Mouse (Mus musculus): Measurements from ENCODE around the gene Gm1123. TPM values are rescaled to one million over a fixed set of nuclear protein-coding genes. Genes with fewer than 3 reads are reported as not detected.

Gm1123 gene
- polyA plus RNA-seq (2016; fragmentation: Nextera tagmentation; extraction: Ambion mirVana) = not detected in 2 replicates

DNA sequence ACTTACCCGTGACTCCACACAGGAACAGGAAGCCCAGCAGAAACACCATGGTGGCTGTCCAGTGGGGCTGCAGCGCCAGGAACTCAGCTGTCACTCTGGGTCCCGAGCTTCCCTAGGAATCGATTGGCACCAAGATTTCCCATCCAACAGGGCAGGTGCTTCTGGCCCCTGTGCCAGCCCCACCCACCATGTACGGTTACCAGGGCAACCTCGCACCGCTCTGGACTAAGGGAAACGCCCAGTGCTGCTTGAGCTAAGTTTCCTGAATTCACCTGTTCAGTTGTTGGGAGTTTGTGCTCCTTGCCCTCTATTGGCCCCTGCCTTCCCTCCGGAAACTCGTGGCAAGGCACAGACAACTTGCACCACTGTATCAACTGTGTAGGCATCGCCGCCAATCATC is at the start of gene Gm1123:
Gene Gm1123 (minus strand): TSS at position 141 of the 400 bp plus-strand sequence.
- no peak for DNase-seq (ENCODE audit: low spot score)
- Histone ChIP-seq H3K36me3 (no peaks in the 10 kb centered on the region), H3K9me3 (replicated peaks) (no peaks in the 10 kb centered on the region), H3K4me3 (no peak within 1 kb of the TSS), H3K4me1 (no peaks in the 10 kb centered on the region), H3K27ac (no peak within 1 kb of the TSS), H3K27me3 (ENCODE audit: low read depth, poor library complexity, severe bottlenecking) (no peaks in the 10 kb centered on the region)
- 86% methylated on average over 12 of the region's 12 CpGs for WGBS

DNA sequence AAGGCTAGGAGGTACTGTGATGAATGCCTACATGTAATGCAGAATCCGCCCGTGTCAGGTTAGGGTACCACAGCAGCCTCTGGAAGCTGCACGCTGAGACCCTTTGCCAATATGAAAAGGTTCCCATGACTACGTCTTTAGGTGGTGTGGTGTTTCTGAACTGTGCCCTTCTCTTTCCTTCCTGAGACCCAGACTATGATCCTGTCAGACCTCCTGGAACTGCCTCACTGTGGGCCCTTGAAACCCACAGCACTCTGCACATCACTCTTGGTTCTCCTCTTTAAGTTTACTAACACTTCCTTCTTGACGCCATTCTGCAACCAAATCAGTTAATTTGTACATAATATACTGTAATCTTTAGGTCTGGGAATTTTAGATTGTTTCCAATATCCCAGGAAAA is 46.2 kb upstream of the Gm1123 start:
- H3K9me3 ChIP-seq (replicated peaks) = no peaks in the 10 kb centered on the region
- no peaks in the 10 kb centered on the region for H3K4me1 ChIP-seq
- no peaks in the 10 kb centered on the region for H3K36me3 ChIP-seq
- no peak overlapping the region for H3K4me3 ChIP-seq
- no peaks in the 10 kb centered on the region for H3K27me3 ChIP-seq (ENCODE audit: low read depth, poor library complexity, severe bottlenecking)
- no peak overlapping the region for H3K27ac ChIP-seq
- no peak for DNase-seq (ENCODE audit: low spot score)
- 94% methylated on average over 5 of the region's 5 CpGs for WGBS

DNA sequence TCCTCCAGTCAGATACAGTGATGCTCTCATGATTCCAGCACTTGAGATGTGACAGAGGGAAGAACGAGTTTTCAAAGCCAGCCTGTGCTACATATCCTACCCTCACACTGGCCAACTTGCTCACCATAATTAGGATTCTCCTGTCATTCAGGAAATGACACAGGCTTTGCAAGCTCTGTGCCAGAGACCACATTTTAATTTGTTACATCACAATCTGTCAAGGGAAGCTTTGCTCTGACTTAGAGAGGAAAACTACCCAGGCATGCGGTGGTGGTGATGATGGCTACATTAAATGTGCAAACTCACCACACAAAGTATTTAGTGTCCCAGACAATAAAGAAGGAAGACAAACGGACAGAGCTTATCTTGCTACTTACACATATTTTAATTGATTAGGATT is 45.8 kb upstream of the Gm1123 start:
- H3K27me3 ChIP-seq (ENCODE audit: low read depth, poor library complexity, severe bottlenecking) = no peaks in the 10 kb centered on the region
- H3K4me3 ChIP-seq = no peak overlapping the region
- no peaks in the 10 kb centered on the region for H3K4me1 ChIP-seq
- 83% methylated on average over 3 of the region's 3 CpGs for WGBS
- no peak for DNase-seq (ENCODE audit: low spot score)
- no peaks in the 10 kb centered on the region for H3K9me3 ChIP-seq (replicated peaks)
- H3K27ac ChIP-seq = no peak overlapping the region
- no peaks in the 10 kb centered on the region for H3K36me3 ChIP-seq

DNA sequence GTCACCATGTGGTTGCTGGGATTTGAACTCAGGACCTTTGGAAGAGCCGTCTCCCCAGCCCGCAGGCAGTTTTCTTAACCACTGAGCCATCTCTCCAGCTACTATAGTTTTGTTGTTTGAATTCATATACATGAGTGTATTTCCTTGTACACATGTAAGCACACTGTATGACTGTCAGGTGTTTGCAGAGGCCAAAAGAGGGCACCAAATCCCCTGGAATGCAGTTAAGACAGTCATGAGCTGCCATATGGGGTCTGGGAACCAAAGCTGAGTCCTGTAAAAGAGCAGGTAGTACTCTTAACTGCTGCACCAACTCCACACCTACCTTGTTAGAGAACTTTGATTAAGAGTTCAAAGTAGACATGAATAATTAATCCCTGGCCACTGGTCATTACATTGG is 45.1 kb upstream of the Gm1123 start:
- DNase-seq (ENCODE audit: low spot score) = no peak
- no peaks in the 10 kb centered on the region for H3K4me1 ChIP-seq
- H3K27me3 ChIP-seq (ENCODE audit: low read depth, poor library complexity, severe bottlenecking) = no peaks in the 10 kb centered on the region
- no peak overlapping the region for H3K4me3 ChIP-seq
- 99% methylated on average over 2 of the region's 2 CpGs for WGBS
- H3K27ac ChIP-seq = no peak overlapping the region
- H3K36me3 ChIP-seq = no peaks in the 10 kb centered on the region
- H3K9me3 ChIP-seq (replicated peaks) = no peaks in the 10 kb centered on the region

GRCm38 (mm10) chr9:99074462-99074861 is 38.9 kb upstream of the Gm1123 start:
- no peak for DNase-seq (ENCODE audit: low spot score)
- Histone ChIP-seq H3K27ac (no peak overlapping the region), H3K27me3 (ENCODE audit: low read depth, poor library complexity, severe bottlenecking) (no peaks in the 10 kb centered on the region), H3K4me3 (no peak overlapping the region), H3K9me3 (replicated peaks) (no peaks in the 10 kb centered on the region), H3K4me1 (no peaks in the 10 kb centered on the region; the same call in 1 of the 2 replicates), H3K36me3 (no peaks in the 10 kb centered on the region)
- 85% methylated on average over 2 of the region's 2 CpGs for WGBS

GRCm38 (mm10) chr9:99072538-99072937 is 37.0 kb upstream of the Gm1123 start:
- WGBS = 60% methylated on average over 4 of the region's 4 CpGs
- no peaks in the 10 kb centered on the region for H3K9me3 ChIP-seq (replicated peaks)
- no peak overlapping the region for H3K27ac ChIP-seq
- no peak for DNase-seq (ENCODE audit: low spot score)
- no peaks in the 10 kb centered on the region for H3K27me3 ChIP-seq (ENCODE audit: low read depth, poor library complexity, severe bottlenecking)
- no peaks in the 10 kb centered on the region; the same call in 1 of the 2 replicates for H3K4me1 ChIP-seq
- no peak overlapping the region for H3K4me3 ChIP-seq
- no peaks in the 10 kb centered on the region for H3K36me3 ChIP-seq

- DNase-seq (ENCODE audit: low spot score) = no peak
- H3K27me3 ChIP-seq (ENCODE audit: low read depth, poor library complexity, severe bottlenecking) = no peaks in the 10 kb centered on the region
- no peaks in the 10 kb centered on the region for H3K4me1 ChIP-seq
- H3K4me3 ChIP-seq = no peak overlapping the region
- 92% methylated on average over 5 of the region's 5 CpGs for WGBS
- H3K27ac ChIP-seq = no peak overlapping the region
- H3K36me3 ChIP-seq = no peaks in the 10 kb centered on the region
- no peaks in the 10 kb centered on the region for H3K9me3 ChIP-seq (replicated peaks)
These were observed 29.8 kb upstream of the Gm1123 start for GRCm38 (mm10) chr9:99065311-99065710.

- WGBS = 68% methylated on average over 2 of the region's 2 CpGs
- DNase-seq (ENCODE audit: low spot score) = no peak
These were observed 28.7 kb upstream of the Gm1123 start for GRCm38 (mm10) chr9:99064216-99064615.

GRCm38 (mm10) chr9:99062544-99062943 is 27.0 kb upstream of the Gm1123 start:
- Histone ChIP-seq H3K4me1 (no peaks in the 10 kb centered on the region), H3K27ac (no peak overlapping the region), H3K4me3 (no peak overlapping the region), H3K36me3 (no peaks in the 10 kb centered on the region), H3K9me3 (replicated peaks) (no peaks in the 10 kb centered on the region), H3K27me3 (ENCODE audit: low read depth, poor library complexity, severe bottlenecking) (no peaks in the 10 kb centered on the region)
- 42% methylated on average over 7 of the region's 7 CpGs for WGBS
- peak; percentile 87 for DNase-seq (ENCODE audit: low spot score)

More at GRCm38 (mm10) chr9:99064216-99064615, 28.7 kb upstream of the Gm1123 start:
- H3K4me1 ChIP-seq = no peaks in the 10 kb centered on the region
- no peaks in the 10 kb centered on the region for H3K27me3 ChIP-seq (ENCODE audit: low read depth, poor library complexity, severe bottlenecking)
- H3K4me3 ChIP-seq = no peak overlapping the region
- no peaks in the 10 kb centered on the region for H3K9me3 ChIP-seq (replicated peaks)
- H3K27ac ChIP-seq = no peak overlapping the region
- no peaks in the 10 kb centered on the region for H3K36me3 ChIP-seq

GRCm38 (mm10) chr9:99057751-99058150 is 22.2 kb upstream of the Gm1123 start:
- no peaks in the 10 kb centered on the region for H3K9me3 ChIP-seq (replicated peaks)
- no peak for DNase-seq (ENCODE audit: low spot score)
- no peaks in the 10 kb centered on the region for H3K36me3 ChIP-seq
- no peak overlapping the region for H3K27ac ChIP-seq
- H3K27me3 ChIP-seq (ENCODE audit: low read depth, poor library complexity, severe bottlenecking) = no peaks in the 10 kb centered on the region
- H3K4me3 ChIP-seq = no peak overlapping the region
- no peaks in the 10 kb centered on the region for H3K4me1 ChIP-seq
- WGBS = 91% methylated on average over 3 of the region's 3 CpGs

- no peaks in the 10 kb centered on the region for H3K4me1 ChIP-seq
- H3K36me3 ChIP-seq = no peaks in the 10 kb centered on the region
- no peak overlapping the region for H3K4me3 ChIP-seq
- H3K27me3 ChIP-seq (ENCODE audit: low read depth, poor library complexity, severe bottlenecking) = no peaks in the 10 kb centered on the region
- no peak overlapping the region for H3K27ac ChIP-seq
- no peaks in the 10 kb centered on the region for H3K9me3 ChIP-seq (replicated peaks)
- no peak for DNase-seq (ENCODE audit: low spot score)
- WGBS = 77% methylated on average over 6 of the region's 6 CpGs
These were observed 14.2 kb upstream of the Gm1123 start for GRCm38 (mm10) chr9:99049760-99050159.

- H3K27ac ChIP-seq = no peak overlapping the region
- H3K4me1 ChIP-seq = no peaks in the 10 kb centered on the region
- H3K27me3 ChIP-seq (ENCODE audit: low read depth, poor library complexity, severe bottlenecking) = no peaks in the 10 kb centered on the region
- H3K9me3 ChIP-seq (replicated peaks) = no peaks in the 10 kb centered on the region
- no peaks in the 10 kb centered on the region for H3K36me3 ChIP-seq
- H3K4me3 ChIP-seq = no peak overlapping the region
- WGBS = 81% methylated on average over 1 of the region's 1 CpGs
- no peak for DNase-seq (ENCODE audit: low spot score)
These were observed 13.3 kb upstream of the Gm1123 start for GRCm38 (mm10) chr9:99048724-99049250.

GRCm38 (mm10) chr9:99044761-99045160 is 9.2 kb upstream of the Gm1123 start:
- no peak overlapping the region for H3K4me3 ChIP-seq
- WGBS = 87% methylated on average over 8 of the region's 8 CpGs
- no peaks in the 10 kb centered on the region for H3K27me3 ChIP-seq (ENCODE audit: low read depth, poor library complexity, severe bottlenecking)
- DNase-seq (ENCODE audit: low spot score) = no peak
- no peaks in the 10 kb centered on the region for H3K4me1 ChIP-seq
- no peaks in the 10 kb centered on the region for H3K9me3 ChIP-seq (replicated peaks)
- no peaks in the 10 kb centered on the region for H3K36me3 ChIP-seq
- H3K27ac ChIP-seq = no peak overlapping the region

- no peaks in the 10 kb centered on the region for H3K36me3 ChIP-seq
- no peak overlapping the region for H3K4me3 ChIP-seq
- WGBS = 93% methylated on average over 4 of the region's 4 CpGs
- H3K4me1 ChIP-seq = no peaks in the 10 kb centered on the region
- DNase-seq (ENCODE audit: low spot score) = no peak
- no peak overlapping the region for H3K27ac ChIP-seq
- H3K9me3 ChIP-seq (replicated peaks) = no peaks in the 10 kb centered on the region
- H3K27me3 ChIP-seq (ENCODE audit: low read depth, poor library complexity, severe bottlenecking) = no peaks in the 10 kb centered on the region
These were observed 7.1 kb upstream of the Gm1123 start for GRCm38 (mm10) chr9:99042641-99043040.
